Mouse (Mus musculus) liver, adult 2 months (tissue): ENCODE measurements around the gene Dlg5.

Experiments
- CTCF ChIP-seq: fragments of 200-500 bp; IDR thresholded peaks from 2 replicates; pipeline ENCODE4 v1.5.1; 2011; ENCODE audit warnings: low read depth, low read length, control low read depth
- POLR2A ChIP-seq: fragments of 200-500 bp; IDR thresholded peaks from 2 replicates; pipeline ENCODE4 v1.6.1; 2011; ENCODE audit warnings: low read length, control low read depth; ENCODE audit not compliant: insufficient read depth; ENCODE audit errors: extremely low read depth

GRCm38 (mm10) chr14:24222759-24223158 is 23.0 kb downstream of the Dlg5 start:
- TF ChIP-seq POLR2A (no peak), CTCF (no peak)
